Mouse (Mus musculus): Measurements from ENCODE around the gene Slc17a9. TPM values are rescaled to one million over a fixed set of nuclear protein-coding genes. Genes with fewer than 3 reads are reported as not detected.

Gene Slc17a9
- polyA plus RNA-seq (2015; fragmentation: Illumina TruSeq; extraction: RNeasy Lipid Tissue Mini Kit (QIAGEN cat#74804); ENCODE audit: low read depth, low replicate concordance) = 0.19 TPM

GRCm38 (mm10) chr2:180724585-180725413 is at the start of gene Slc17a9:
Gene Slc17a9 (plus strand): TSS chr2:180725263.

GRCm38 (mm10) chr2:180709923-180710272 is 15.2 kb upstream of the Slc17a9 start, which contains the start of the genes Dido1 and Gid8:
Gene Dido1 (minus strand): TSS chr2:180709999.
Gene Gid8 (plus strand): TSS chr2:180710117.

GRCm38 (mm10) chr2:180776793-180777192 is 51.7 kb downstream of the Slc17a9 start, which contains the start of gene Bhlhe23:
Gene Bhlhe23 (minus strand): TSS chr2:180776900.

Other genes with a start within 250 kb of the Slc17a9 start
- gene Ntsr1, start 225.3 kb upstream of the Slc17a9 start, polyA plus RNA-seq (2015; fragmentation: Illumina TruSeq; extraction: RNeasy Lipid Tissue Mini Kit (QIAGEN cat#74804); ENCODE audit: low read depth, low replicate concordance) = 3.5 TPM
- gene Mrgbp, start 144.0 kb upstream of the Slc17a9 start, polyA plus RNA-seq (2015; fragmentation: Illumina TruSeq; extraction: RNeasy Lipid Tissue Mini Kit (QIAGEN cat#74804); ENCODE audit: low read depth, low replicate concordance) = 22.4 TPM
- 36.6 TPM for gene Ogfr, start 136.0 kb upstream of the Slc17a9 start, polyA plus RNA-seq (2015; fragmentation: Illumina TruSeq; extraction: RNeasy Lipid Tissue Mini Kit (QIAGEN cat#74804); ENCODE audit: low read depth, low replicate concordance)
- gene Col9a3, start 127.5 kb upstream of the Slc17a9 start, polyA plus RNA-seq (2015; fragmentation: Illumina TruSeq; extraction: RNeasy Lipid Tissue Mini Kit (QIAGEN cat#74804); ENCODE audit: low read depth, low replicate concordance) = 19.4 TPM
- 0.52 TPM for gene Tcfl5, start 82.6 kb upstream of the Slc17a9 start, polyA plus RNA-seq (2015; fragmentation: Illumina TruSeq; extraction: RNeasy Lipid Tissue Mini Kit (QIAGEN cat#74804); ENCODE audit: low read depth, low replicate concordance)
- gene Dido1, start 15.3 kb upstream of the Slc17a9 start, polyA plus RNA-seq (2015; fragmentation: Illumina TruSeq; extraction: RNeasy Lipid Tissue Mini Kit (QIAGEN cat#74804); ENCODE audit: low read depth, low replicate concordance) = 26.9 TPM
- gene Gid8, start 15.1 kb upstream of the Slc17a9 start, polyA plus RNA-seq (2015; fragmentation: Illumina TruSeq; extraction: RNeasy Lipid Tissue Mini Kit (QIAGEN cat#74804); ENCODE audit: low read depth, low replicate concordance) = 65.0 TPM
- gene Bhlhe23, start 51.6 kb downstream of the Slc17a9 start, polyA plus RNA-seq (2015; fragmentation: Illumina TruSeq; extraction: RNeasy Lipid Tissue Mini Kit (QIAGEN cat#74804); ENCODE audit: low read depth, low replicate concordance) = not detected
- gene Ythdf1, start 195.7 kb downstream of the Slc17a9 start, polyA plus RNA-seq (2015; fragmentation: Illumina TruSeq; extraction: RNeasy Lipid Tissue Mini Kit (QIAGEN cat#74804); ENCODE audit: low read depth, low replicate concordance) = 58.1 TPM
- gene Birc7, start 203.8 kb downstream of the Slc17a9 start, polyA plus RNA-seq (2015; fragmentation: Illumina TruSeq; extraction: RNeasy Lipid Tissue Mini Kit (QIAGEN cat#74804); ENCODE audit: low read depth, low replicate concordance) = not detected
- 94.2 TPM for gene Nkain4, start 229.4 kb downstream of the Slc17a9 start, polyA plus RNA-seq (2015; fragmentation: Illumina TruSeq; extraction: RNeasy Lipid Tissue Mini Kit (QIAGEN cat#74804); ENCODE audit: low read depth, low replicate concordance)
- gene Arfgap1, start 242.0 kb downstream of the Slc17a9 start, polyA plus RNA-seq (2015; fragmentation: Illumina TruSeq; extraction: RNeasy Lipid Tissue Mini Kit (QIAGEN cat#74804); ENCODE audit: low read depth, low replicate concordance) = 115 TPM

All from brain, adult 10 weeks (tissue).